Mouse (Mus musculus): ENCODE results near the gene Scgb2b2.

Gene Scgb2b2

DNA sequence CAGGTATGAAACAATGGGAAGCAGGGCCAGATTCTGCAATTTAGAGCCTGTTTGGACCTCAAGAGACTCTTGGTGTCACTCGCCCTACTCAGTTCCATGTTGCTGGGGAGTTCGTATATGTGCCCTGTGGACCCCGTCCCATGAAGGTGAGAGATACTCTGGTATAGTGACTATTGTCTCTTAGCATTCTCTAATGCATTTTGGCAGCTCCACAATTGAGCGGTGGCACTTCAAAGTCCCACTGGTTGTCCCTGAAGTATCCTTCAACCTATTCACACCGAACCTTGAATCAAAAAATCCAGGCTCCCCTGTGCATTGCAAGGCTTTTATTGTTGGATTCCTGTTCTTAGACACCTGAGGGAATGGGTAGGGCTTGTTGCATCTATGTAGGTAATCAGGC, at the start of gene Scgb2b2:
Gene Scgb2b2, plus strand, starts transcription at position 301 of the 400 bp plus-strand sequence.
- DNase-seq, result peak; percentile 73

GRCm38 (mm10) chr7:31291721-31292120, 1.4 kb downstream of the Scgb2b2 start, which contains the start of gene Scgb1b2:
Scgb1b2 (minus strand) TSS chr7:31291821.
- peak; percentile 55 for DNase-seq
